Mouse (Mus musculus) MEL (cell line): ENCODE measurements around the gene Spire2. TPM values are rescaled to one million over a fixed set of nuclear protein-coding genes. Genes with fewer than 3 reads are reported as not detected.

ENCODE experiments used
- DNase-seq: peaks from one replicate; pipeline ENCODE4 v3.0.0; 2011; ENCODE audit warnings: low read depth, low spot score
- H3K27ac ChIP-seq: 2 replicates; pipeline ENCODE4 v1.5.1; 2012; ENCODE audit warnings: low read depth, mild to moderate bottlenecking, control low read depth, low read length, moderate library complexity; ENCODE audit not compliant: control insufficient read depth
- H3K27me3 ChIP-seq, 2 experiments: fragments of 150-350 bp in 1 of 2; sonication (generic) in 1 of 2; 2 replicates each; pipeline ENCODE4 v1.6.1; 2012; ENCODE audit warnings: low read length in 2 of 2, mild to moderate bottlenecking in 2 of 2, improper control_type of control experiment in 1 of 2, moderate library complexity in 1 of 2; ENCODE audit not compliant: insufficient read depth in 2 of 2, control insufficient read depth in 1 of 2
- H3K36me3 ChIP-seq, 2 experiments: 2 replicates each; pipeline ENCODE4 v1.6.1; 2012 to 2014; ENCODE audit warnings: low read length in 2 of 2, improper control_type of control experiment in 1 of 2, inconsistent platforms in 1 of 2, mild to moderate bottlenecking in 1 of 2; ENCODE audit not compliant: insufficient read depth in 2 of 2, control insufficient read depth in 1 of 2
- H3K4me1 ChIP-seq, 2 experiments: fragments of 150-350 bp in 1 of 2; sonication (generic) in 1 of 2; 2 replicates each; pipeline ENCODE4 v1.6.1; 2012; ENCODE audit warnings: low read length in 2 of 2, improper control_type of control experiment in 1 of 2, mild to moderate bottlenecking in 1 of 2; ENCODE audit not compliant: insufficient read depth in 2 of 2, control insufficient read depth in 1 of 2
- H3K4me3 ChIP-seq, 2 experiments: fragments of 150-350 bp in 1 of 2; sonication (generic) in 1 of 2; 2 replicates each; pipeline ENCODE4 v1.5.1; 2012; ENCODE audit warnings: low read depth in 2 of 2, low read length in 2 of 2, mild to moderate bottlenecking in 2 of 2, moderate library complexity in 2 of 2, control low read depth in 1 of 2, improper control_type of control experiment in 1 of 2; ENCODE audit not compliant: control insufficient read depth in 1 of 2, insufficient read depth in 1 of 2
- H3K79me2 ChIP-seq: 2 replicates; pipeline ENCODE4 v1.6.1; 2012; ENCODE audit warnings: mild to moderate bottlenecking, low read length, moderate library complexity; ENCODE audit not compliant: control insufficient read depth, poor library complexity, insufficient read depth
- H3K9ac ChIP-seq: 2 replicates; pipeline ENCODE4 v1.6.1; 2012; ENCODE audit warnings: low read depth, mild to moderate bottlenecking, control low read depth, low read length, moderate library complexity; ENCODE audit not compliant: control insufficient read depth, poor library complexity, severe bottlenecking
- H3K9me3 ChIP-seq: fragments of 150-350 bp; sonication (generic); replicated peaks from 2 replicates; pipeline ENCODE4 v1.6.1; 2012; ENCODE audit warnings: mild to moderate bottlenecking, low read length, improper control_type of control experiment, moderate library complexity; ENCODE audit not compliant: insufficient read depth
- CTCF ChIP-seq, 3 experiments: IDR thresholded peaks in 2 of 3; conservative IDR thresholded peaks in 1 of 3; 2 replicates each; pipeline ENCODE4 v1.5.1; 2011 to 2012; ENCODE audit warnings: low read length in 3 of 3, low read depth in 2 of 3, mild to moderate bottlenecking in 2 of 3, improper control_type of control experiment in 1 of 3, inconsistent platforms in 1 of 3, mixed read lengths in 1 of 3, moderate library complexity in 1 of 3; ENCODE audit not compliant: control insufficient read depth in 1 of 3, insufficient read depth in 1 of 3, poor library complexity in 1 of 3, severe bottlenecking in 1 of 3
- E2F4 ChIP-seq: IDR thresholded peaks from 2 replicates; pipeline ENCODE4 v1.6.1; 2011; ENCODE audit warnings: low read depth, low read length, improper control_type of control experiment, borderline replicate concordance
- EP300 ChIP-seq, 2 experiments: IDR thresholded peaks; 2 replicates each; pipeline ENCODE4 v1.6.1; 2011; ENCODE audit warnings: improper control_type of control experiment in 2 of 2, low read length in 2 of 2, low read depth in 1 of 2, mild to moderate bottlenecking in 1 of 2
- GABPA ChIP-seq: IDR thresholded peaks from 2 replicates; pipeline ENCODE4 v1.6.1; 2012; ENCODE audit warnings: low read depth, mild to moderate bottlenecking, inconsistent platforms, low read length, improper control_type of control experiment, moderate library complexity
- GATA1 ChIP-seq: IDR thresholded peaks from 2 replicates; pipeline ENCODE4 v1.6.1; 2011; ENCODE audit warnings: low read depth, low read length, improper control_type of control experiment
- JUND ChIP-seq: IDR thresholded peaks from 2 replicates; pipeline ENCODE4 v1.6.1; 2011; ENCODE audit warnings: low read depth, mild to moderate bottlenecking, improper control_type of control experiment, low read length
- MEF2A ChIP-seq: IDR thresholded peaks from 2 replicates; pipeline ENCODE4 v1.6.1; 2014; ENCODE audit warnings: low read depth, mild to moderate bottlenecking, inconsistent platforms, low read length, improper control_type of control experiment; ENCODE audit not compliant: poor library complexity, insufficient replicate concordance, severe bottlenecking; ENCODE audit errors: extremely low read depth
- MXI1 ChIP-seq: IDR thresholded peaks from 2 replicates; pipeline ENCODE4 v1.6.1; 2011; ENCODE audit warnings: mild to moderate bottlenecking, low read depth, low read length, improper control_type of control experiment
- MYB ChIP-seq: IDR thresholded peaks from 2 replicates; pipeline ENCODE4 v1.6.1; 2011; ENCODE audit warnings: mild to moderate bottlenecking, low read depth, low read length, improper control_type of control experiment
- NRF1 ChIP-seq: IDR thresholded peaks from 2 replicates; pipeline ENCODE4 v1.6.1; 2014; ENCODE audit warnings: low read depth, mild to moderate bottlenecking, inconsistent platforms, low read length, improper control_type of control experiment, moderate library complexity; ENCODE audit not compliant: poor library complexity, insufficient read depth, severe bottlenecking
- RAD21 ChIP-seq: IDR thresholded peaks from 2 replicates; pipeline ENCODE4 v1.6.1; 2011; ENCODE audit warnings: mild to moderate bottlenecking, low read depth, low read length, improper control_type of control experiment
- RCOR1 ChIP-seq: IDR thresholded peaks from 2 replicates; pipeline ENCODE4 v1.6.1; 2012; ENCODE audit warnings: low read depth, mild to moderate bottlenecking, inconsistent platforms, low read length, improper control_type of control experiment
- SIN3A ChIP-seq: IDR thresholded peaks from 2 replicates; pipeline ENCODE4 v1.6.1; 2012; ENCODE audit warnings: low read length, improper control_type of control experiment, inconsistent platforms
- TAL1 ChIP-seq: IDR thresholded peaks from 2 replicates; pipeline ENCODE4 v1.6.1; 2012; ENCODE audit warnings: mild to moderate bottlenecking, inconsistent platforms, low read length, moderate library complexity, mixed read lengths
- TCF12 ChIP-seq: IDR thresholded peaks from 2 replicates; pipeline ENCODE4 v1.6.1; 2014; ENCODE audit warnings: low read depth, mild to moderate bottlenecking, inconsistent platforms, low read length, improper control_type of control experiment, moderate library complexity
- USF1 ChIP-seq: IDR thresholded peaks from 2 replicates; pipeline ENCODE4 v1.6.1; 2014; ENCODE audit warnings: low read depth, mild to moderate bottlenecking, inconsistent platforms, low read length, improper control_type of control experiment, moderate library complexity
- USF2 ChIP-seq, 2 experiments: IDR thresholded peaks; 2 replicates each; pipeline ENCODE4 v1.6.1; 2011 to 2012; ENCODE audit warnings: improper control_type of control experiment in 2 of 2, low read length in 2 of 2, borderline replicate concordance in 1 of 2, inconsistent platforms in 1 of 2, low read depth in 1 of 2, mild to moderate bottlenecking in 1 of 2; ENCODE audit not compliant: insufficient read depth in 1 of 2
- ZC3H11A ChIP-seq: IDR thresholded peaks from 2 replicates; pipeline ENCODE4 v1.6.1; 2012; ENCODE audit warnings: low read depth, mild to moderate bottlenecking, inconsistent platforms, low read length, improper control_type of control experiment
- ZKSCAN1 ChIP-seq: IDR thresholded peaks from 2 replicates; pipeline ENCODE4 v1.6.1; 2012; ENCODE audit warnings: low read depth, mild to moderate bottlenecking, inconsistent platforms, low read length, improper control_type of control experiment, moderate library complexity
- polyA plus RNA-seq, 2 experiments: library from polyadenylated mRNA; stranded (reverse) in 1 of 2; unstranded in 1 of 2; fragments of >175 nt in 1 of 2; fragments of >200 nt in 1 of 2; gene quantifications; 2 replicates each; pipeline versions ENCODE4 v1.2.1 to v1.2.4; 2012; ENCODE audit warnings: low replicate concordance in 2 of 2, low read depth in 1 of 2; ENCODE audit not compliant: insufficient read length in 2 of 2, insufficient read depth in 1 of 2, missing spikeins in 1 of 2
- total RNA-seq: library from RNA; depleted of rRNA; stranded (reverse); fragments of 300-350 nt; gene quantifications from 2 replicates; pipeline ENCODE4 v1.2.3, GENCODE M21; 2012

The Spire2 gene
- total and polyA plus RNA-seq, 3 experiments: 1.1 to 5.4 TPM; not detected in 1

DNA sequence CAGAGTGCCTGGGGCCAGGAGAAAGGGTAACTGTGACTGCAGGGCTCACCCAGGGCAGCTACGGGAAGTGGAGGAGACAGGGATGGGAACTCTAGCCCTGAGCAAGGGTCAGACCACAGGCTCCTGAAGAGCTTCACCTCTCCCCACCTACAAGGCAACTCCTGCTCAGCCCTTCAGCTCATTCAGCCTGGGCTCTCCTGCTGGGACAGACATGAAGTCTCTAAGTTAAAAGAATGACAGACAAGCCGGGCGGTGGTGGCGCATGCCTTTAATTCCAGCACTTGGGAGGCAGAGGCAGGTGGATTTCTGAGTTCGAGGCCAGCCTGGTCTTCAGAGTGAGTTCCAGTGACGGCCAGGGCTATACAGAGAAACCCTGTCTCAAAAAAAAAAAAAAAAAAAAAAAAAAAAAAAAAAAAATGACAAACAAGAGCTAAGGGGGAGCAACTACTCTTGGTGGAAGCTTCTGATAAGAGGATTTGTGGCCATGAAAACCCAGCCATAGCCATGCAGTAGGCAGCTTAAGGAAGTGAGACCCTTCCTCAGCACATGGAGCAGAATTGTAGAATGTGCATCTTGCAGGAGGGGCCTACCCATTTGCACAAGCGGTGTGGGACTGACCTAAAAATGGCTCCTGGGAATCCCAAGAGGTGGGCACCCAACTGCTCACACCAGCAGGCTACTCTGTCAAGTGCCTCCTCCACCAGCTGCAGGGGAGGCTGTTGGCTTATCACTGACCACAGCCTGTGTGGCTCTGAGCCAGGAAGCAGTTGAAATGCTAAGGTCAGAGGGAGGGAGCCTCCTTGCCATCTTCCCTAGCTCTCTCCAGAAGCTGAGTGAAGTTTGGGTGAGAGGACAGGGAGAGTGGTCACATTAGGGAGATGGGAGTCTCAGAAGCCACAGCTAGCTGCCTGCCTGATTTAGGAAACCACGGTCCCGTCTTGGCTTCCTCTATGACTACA, 76.4 kb downstream of the Spire2 start (continued):
- TF ChIP-seq ZC3H11A (no peak), MXI1 (peak; percentile 45; the same call in 1 of the 2 replicates)

DNA sequence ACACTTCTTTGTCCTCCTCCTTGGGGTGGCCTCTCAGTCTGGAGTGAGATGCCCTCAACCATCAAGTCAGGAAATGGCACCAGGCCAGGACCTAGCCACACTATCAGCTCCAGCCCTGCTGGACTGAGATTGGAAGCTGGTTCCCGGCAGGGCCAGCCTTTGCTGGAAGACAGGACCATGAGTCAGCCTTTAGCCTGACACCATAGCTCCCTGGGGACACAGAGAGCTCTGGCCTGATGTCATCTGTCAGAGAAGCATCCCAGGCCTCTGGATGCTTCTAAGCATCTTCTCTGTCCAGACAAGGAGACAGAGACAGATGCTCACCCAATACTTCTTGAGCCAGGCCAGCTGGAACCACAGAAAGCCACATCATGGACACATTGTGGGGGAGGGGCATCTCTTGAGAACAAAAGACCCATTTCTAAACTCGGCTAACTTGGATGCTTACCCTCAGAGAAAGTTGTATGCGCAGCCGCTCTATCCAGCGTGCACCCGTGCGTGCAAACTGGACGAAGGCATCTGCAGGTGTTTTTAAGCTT, 77.6 kb downstream of the Spire2 start:
- H3K79me2 ChIP-seq: no peaks in the 10 kb centered on the region
- peaks cover 0 to 37% of the 10 kb centered on the region in 2 experiments; a peak in 2 of 4 replicates for H3K36me3 ChIP-seq
- peak; percentile 61; the same call in 1 of the 2 replicates for TF ChIP-seq RCOR1
- no peak for TF ChIP-seq NRF1
- no peak for TF ChIP-seq ZKSCAN1
- TF ChIP-seq MEF2A: no peak
- no peak for TF ChIP-seq E2F4
- no peak for TF ChIP-seq RAD21
- peak; percentile 61 for TF ChIP-seq TAL1
- TF ChIP-seq CTCF (IDR thresholded peaks at IDR 0.05 in 2 of 3, conservative IDR thresholded peaks at IDR 0.05 in 1 of 3; ENCODE audit: control insufficient read depth in 1 of 3, insufficient read depth in 1 of 3, low read depth in 2 of 3, low read length in 3 of 3, poor library complexity in 1 of 3, severe bottlenecking in 1 of 3): no peak
- no peak for TF ChIP-seq ZC3H11A
- no peak for TF ChIP-seq TCF12
- no peak for TF ChIP-seq MXI1
- no peak for TF ChIP-seq SIN3A
- peak; percentile 8; the same call in 1 of the 2 replicates for TF ChIP-seq GATA1
- peak in 1 of 2 experiments; percentile 30; a peak in 2 of 4 replicates for TF ChIP-seq EP300 (IDR thresholded peaks at IDR 0.05; ENCODE audit: low read depth in 1 of 2, low read length in 2 of 2)
- no peak for TF ChIP-seq MYB
- no peaks in the 10 kb centered on the region for H3K27me3 ChIP-seq
- H3K4me3 ChIP-seq: no peak overlapping the region
- H3K9ac ChIP-seq: no peak overlapping the region
- H3K4me1 ChIP-seq: peaks cover 2 to 53% of the 10 kb centered on the region in 2 experiments
- DNase-seq: peak; percentile 52
- no peaks in the 10 kb centered on the region for H3K9me3 ChIP-seq
- H3K27ac ChIP-seq: no peak overlapping the region

DNA sequence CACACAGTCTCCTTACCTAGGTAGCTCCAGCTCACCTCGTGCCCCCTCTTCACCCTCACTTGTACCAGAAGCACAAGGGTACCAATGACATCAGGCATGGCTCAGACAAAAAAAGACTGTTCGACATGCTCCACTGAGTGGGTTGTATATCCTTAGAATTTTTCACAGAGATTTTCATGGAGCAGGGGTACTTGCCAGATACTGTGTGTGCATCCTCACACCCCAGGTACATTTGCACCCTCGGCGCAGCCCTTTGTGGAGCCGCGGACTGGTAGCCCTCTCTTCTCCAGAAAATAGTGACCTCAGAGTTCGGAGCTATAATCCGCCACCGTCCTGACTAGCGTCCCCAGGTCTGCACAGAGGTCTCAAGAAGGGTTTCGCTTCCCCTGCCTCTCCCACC, 78.3 kb downstream of the Spire2 start:
- Histone ChIP-seq H3K27ac (no peak overlapping the region), H3K9me3 (no peaks in the 10 kb centered on the region), H3K9ac (no peak overlapping the region), H3K36me3 (peaks cover 0 to 37% of the 10 kb centered on the region in 2 experiments; a peak in 2 of 4 replicates), H3K4me3 (no peak overlapping the region), H3K79me2 (no peaks in the 10 kb centered on the region), H3K4me1 (peaks cover 2 to 53% of the 10 kb centered on the region in 2 experiments), H3K27me3 (no peaks in the 10 kb centered on the region)
- TF ChIP-seq JUND (no peak), ZC3H11A (no peak), GABPA (no peak), USF2 (IDR thresholded peaks at IDR 0.05; ENCODE audit: borderline replicate concordance in 1 of 2, insufficient read depth in 1 of 2, low read depth in 1 of 2, low read length in 2 of 2) (no peak), SIN3A (no peak), RAD21 (no peak), MXI1 (no peak), USF1 (no peak), CTCF (IDR thresholded peaks at IDR 0.05 in 2 of 3, conservative IDR thresholded peaks at IDR 0.05 in 1 of 3; ENCODE audit: control insufficient read depth in 1 of 3, insufficient read depth in 1 of 3, low read depth in 2 of 3, low read length in 3 of 3, poor library complexity in 1 of 3, severe bottlenecking in 1 of 3) (no peak)
- no peak for DNase-seq
